Mouse (Mus musculus): ENCODE measurements around the gene Pkhd1. TPM values are rescaled to one million over a fixed set of nuclear protein-coding genes. Genes with fewer than 3 reads are reported as not detected.
A peak's percentile ranks its signal among the peaks of the same experiment; 100 is the strongest.
"Not testable (repeated sequence)": the region's sequence is repeated elsewhere in the genome, so short reads cannot be mapped to it uniquely, and the experiment has no call there.

The Pkhd1 gene
- total RNA-seq, 2 experiments from 2014 or later: not detected

- intact Hi-C loops (cut with DNase I): loop anchor here (10.0 kb wide), 1 partner anchor 1098 kb away; the partner anchor contains the start of gene Tfap2b
- DNase-seq: no peak
Measured at GRCm38 (mm10) chr1:20302943-20303578, 314.8 kb downstream of the Pkhd1 start.

DNA sequence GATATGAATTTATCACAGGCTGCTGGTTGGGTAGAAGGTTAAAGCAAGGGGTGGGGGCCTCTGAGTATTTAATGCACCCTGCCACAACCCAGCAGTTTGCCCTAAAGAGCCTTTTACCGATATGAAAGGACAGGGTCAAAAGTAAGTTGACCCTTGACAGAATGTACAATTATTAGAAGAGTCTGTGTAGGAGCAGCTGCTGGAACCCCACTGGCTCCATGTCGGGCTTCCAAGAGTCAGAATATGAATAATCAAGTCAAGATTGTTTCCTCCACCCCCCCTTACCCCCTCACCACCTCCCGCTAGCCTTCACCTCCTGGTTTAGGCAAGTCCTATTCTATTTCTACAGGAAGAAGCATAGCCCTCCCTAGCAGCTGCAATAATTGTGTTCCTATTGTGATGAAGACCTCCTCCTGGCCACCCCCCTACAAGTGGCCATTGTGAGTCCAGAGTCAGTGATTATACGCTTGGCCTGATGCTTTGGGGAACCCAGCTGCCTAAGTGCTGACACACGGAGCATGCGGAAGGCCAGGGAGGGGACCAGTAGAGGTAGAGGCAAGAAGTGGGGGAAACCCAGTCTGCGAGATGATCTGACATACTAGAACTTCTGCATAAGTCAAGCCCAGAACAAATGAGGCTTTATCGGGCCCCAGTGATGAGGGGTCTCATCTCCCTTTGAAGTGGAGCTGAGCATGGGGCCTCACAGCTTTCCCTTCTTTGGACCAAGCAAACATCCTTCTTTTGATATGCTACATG, 315.5 kb downstream of the Pkhd1 start:
- no peak for DNase-seq
- intact Hi-C loops (cut with DNase I): loop anchor here (10.0 kb wide), 1 partner anchor 1098 kb away; the partner anchor contains the start of gene Tfap2b

DNA sequence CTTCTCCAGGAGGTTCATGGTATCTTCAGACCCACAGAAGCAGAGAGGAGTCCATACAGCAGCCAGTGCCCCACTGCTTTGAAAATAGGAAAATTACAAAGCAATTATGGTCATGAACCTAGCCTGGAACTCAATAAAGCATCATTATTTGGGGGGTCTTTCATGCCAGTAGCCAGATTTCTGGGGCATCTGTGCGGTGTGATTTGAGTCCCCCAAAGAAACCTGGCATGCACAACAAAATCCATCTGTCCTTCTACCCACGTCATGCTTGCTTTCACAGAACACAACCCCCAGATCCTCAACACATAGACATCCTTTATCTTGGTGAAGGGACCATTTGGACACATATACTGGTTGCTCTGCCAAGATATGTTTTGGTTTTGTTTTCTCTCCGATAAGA, 316.2 kb downstream of the Pkhd1 start:
- DNase-seq: no peak
- intact Hi-C loops (cut with DNase I): loop anchor here (10.0 kb wide), 1 partner anchor 1097 kb away; the partner anchor contains the start of gene Tfap2b

DNA sequence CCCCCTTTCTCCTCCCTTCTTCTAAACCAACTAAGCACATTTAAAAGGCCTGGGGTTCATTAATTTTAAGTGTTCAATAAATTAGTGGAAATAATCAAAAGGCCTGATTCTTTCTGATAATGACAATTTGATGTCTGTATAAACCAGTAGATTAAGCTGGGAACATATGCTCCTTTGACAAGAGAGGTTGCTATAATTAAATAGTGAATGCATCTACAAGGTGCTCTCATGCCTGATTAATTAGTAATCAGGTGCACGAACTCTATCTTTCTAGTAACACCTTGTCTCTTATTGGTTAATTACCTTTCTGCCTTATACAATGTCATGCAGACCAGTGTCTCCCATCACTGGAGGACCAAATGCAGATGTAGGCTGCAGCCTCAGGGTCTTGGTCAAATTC, 329.2 kb downstream of the Pkhd1 start:
- intact Hi-C loops (cut with DNase I): no loop called here
- DNase-seq: no peak

DNA sequence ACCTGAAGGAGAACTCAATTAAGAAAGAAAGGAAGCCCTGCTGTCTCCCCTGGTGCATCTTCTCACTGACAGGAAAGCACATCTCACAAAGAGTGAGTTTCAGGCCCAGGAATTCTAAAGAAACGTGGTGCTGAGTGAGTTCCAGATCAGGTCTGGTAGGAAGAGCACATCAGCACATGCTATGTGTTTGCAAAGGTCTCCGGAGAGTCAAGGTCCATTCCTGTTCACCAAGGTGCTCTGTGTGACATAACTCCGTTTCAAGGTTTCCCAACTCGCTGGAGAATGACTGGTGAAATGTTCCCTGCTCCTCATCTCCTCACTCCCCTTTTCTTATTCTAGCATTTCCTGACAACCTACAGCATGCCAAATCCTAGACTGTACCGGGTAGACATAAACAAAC, 357.5 kb downstream of the Pkhd1 start:
- intact Hi-C loops (cut with DNase I): no loop called here
- DNase-seq: no peak

DNA sequence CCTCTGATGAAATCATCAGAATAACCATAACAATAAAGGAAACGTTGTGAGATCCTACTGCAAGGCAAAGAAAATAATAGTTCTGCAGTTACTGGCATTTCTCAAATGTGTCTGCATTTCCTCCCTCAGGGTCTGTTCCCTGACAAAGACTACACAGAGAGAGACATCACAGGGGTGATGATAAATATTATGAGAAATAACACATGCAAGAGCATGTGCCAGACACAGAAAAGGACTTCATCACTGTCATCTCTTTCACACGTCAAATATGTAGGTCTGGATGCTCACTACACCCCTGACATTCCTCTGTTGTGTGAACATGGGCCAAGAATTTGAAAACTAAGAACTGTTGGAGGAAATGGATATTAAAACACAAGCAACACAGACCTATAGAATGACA, 369.7 kb downstream of the Pkhd1 start:
- no peak for DNase-seq
- intact Hi-C loops (cut with DNase I): no loop called here

DNA sequence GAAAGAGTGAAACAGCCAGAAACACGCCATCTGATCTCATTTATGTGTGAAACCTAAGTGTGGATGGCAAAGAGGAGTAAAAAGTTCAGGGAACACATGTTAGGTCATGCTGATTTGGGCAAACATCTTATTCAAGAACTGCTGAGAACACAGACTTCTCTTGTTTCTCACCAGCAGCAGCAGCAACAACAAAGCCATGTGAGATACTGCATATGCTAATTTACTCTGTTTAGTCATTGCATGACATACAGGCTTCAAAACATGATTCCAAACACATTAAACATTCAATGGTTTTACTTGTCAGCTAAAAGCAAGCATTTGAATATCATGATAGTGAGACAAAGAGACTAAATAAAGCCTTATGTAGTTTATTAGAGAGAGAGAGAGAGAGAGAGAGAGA, 401.2 kb downstream of the Pkhd1 start:
- intact Hi-C loops (cut with DNase I): no loop called here
- DNase-seq: no peak

GRCm38 (mm10) chr1:20190444-20190843, 427.4 kb downstream of the Pkhd1 start:
- intact Hi-C loops (cut with DNase I): no loop called here
- no peak for DNase-seq

- intact Hi-C loops (cut with DNase I): no loop called here
- no peak for DNase-seq
Measured at GRCm38 (mm10) chr1:20180157-20180556, 437.7 kb downstream of the Pkhd1 start.

- DNase-seq: no peak
- intact Hi-C loops (cut with DNase I): no loop called here
Measured at GRCm38 (mm10) chr1:20171199-20171598, 446.7 kb downstream of the Pkhd1 start.

DNA sequence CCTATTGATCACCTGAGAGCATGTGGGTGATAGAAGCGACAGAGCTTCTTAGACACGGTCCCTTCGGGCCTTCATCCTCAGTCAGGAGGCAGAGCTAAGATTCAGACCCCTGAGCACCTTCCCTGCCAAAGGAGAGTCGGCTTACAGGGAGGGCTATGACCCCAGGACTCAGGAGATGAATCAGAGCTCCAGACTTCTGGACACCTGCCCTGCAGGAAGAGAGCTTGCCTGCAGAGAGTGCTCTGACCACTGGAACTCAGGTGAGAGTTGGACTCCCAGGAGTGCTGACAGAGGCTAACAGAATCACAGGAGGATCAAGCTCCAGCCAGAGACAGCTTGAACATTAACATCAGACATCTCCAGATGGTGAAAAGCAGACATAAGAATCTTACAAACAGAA, 467.2 kb downstream of the Pkhd1 start:
- intact Hi-C loops (cut with DNase I); DNase-seq: not testable (repeated sequence)

- DNase-seq: no peak
- intact Hi-C loops (cut with DNase I): no loop called here
Measured at GRCm38 (mm10) chr1:20150016-20150415, 467.8 kb downstream of the Pkhd1 start.

DNA sequence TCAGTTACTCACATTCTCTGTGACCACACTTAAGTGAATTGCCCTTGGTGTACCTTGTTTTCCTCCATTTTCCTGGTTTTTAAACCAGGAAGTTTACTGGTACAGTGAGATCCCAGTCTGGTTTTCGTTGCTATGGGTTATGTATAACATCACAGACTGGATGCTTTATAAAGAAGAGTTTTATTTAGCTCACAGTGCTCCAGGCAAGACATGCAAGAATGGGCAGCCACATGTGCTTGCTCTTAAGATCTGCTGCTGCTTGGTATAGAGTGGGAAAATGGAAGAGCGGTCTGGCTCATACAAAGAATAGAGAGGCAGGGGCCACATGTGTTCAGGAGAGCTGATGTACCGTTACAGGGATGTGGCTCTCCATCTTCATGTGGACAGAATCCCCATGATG, 481.7 kb downstream of the Pkhd1 start:
- intact Hi-C loops (cut with DNase I): no loop called here
- no peak for DNase-seq

DNA sequence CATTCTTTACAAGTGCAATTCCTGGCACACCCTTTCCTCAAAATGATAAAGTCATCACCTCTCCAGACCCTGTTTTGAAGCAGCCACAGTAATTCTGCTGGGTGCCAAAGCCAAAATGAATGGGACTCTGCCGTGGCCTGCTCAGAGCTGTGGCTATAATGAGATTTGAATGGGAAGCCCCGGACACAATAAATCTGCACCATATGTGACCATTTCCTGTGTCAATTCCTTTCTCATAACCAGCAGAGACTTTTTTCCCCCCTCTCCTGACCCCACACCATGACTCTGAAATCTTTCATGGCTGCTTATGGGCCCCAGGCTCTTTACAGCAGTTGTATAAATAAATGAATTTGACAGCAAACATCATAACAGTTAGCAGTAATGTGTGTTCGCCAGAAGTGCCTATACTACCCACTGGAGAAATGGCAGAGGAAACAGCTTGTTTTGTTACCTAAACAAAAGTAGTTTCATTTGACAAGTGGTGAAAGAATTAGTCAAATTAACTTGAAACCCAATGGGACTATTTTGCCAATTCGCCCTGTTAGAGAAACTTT, 482.7 kb downstream of the Pkhd1 start:
- no peak for DNase-seq
- intact Hi-C loops (cut with DNase I): no loop called here

GRCm38 (mm10) chr1:20133636-20134035, 484.2 kb downstream of the Pkhd1 start:
- no peak for DNase-seq
- intact Hi-C loops (cut with DNase I): no loop called here

GRCm38 (mm10) chr1:20131786-20132596, 485.9 kb downstream of the Pkhd1 start:
- no peak for DNase-seq
- intact Hi-C loops (cut with DNase I): no loop called here

GRCm38 (mm10) chr1:20117331-20117730, 500.5 kb downstream of the Pkhd1 start:
- intact Hi-C loops (cut with DNase I): no loop called here
- DNase-seq: no peak

- no peak for DNase-seq
Measured at GRCm38 (mm10) chr1:20069733-20070132, 548.1 kb downstream of the Pkhd1 start.

GRCm38 (mm10) chr1:20058245-20058644, 559.6 kb downstream of the Pkhd1 start:
- intact Hi-C loops (cut with DNase I): no loop called here
- peak; percentile 68 to 80 for DNase-seq

More at GRCm38 (mm10) chr1:20069733-20070132, 548.1 kb downstream of the Pkhd1 start:
- intact Hi-C loops (cut with DNase I): no loop called here

DNA sequence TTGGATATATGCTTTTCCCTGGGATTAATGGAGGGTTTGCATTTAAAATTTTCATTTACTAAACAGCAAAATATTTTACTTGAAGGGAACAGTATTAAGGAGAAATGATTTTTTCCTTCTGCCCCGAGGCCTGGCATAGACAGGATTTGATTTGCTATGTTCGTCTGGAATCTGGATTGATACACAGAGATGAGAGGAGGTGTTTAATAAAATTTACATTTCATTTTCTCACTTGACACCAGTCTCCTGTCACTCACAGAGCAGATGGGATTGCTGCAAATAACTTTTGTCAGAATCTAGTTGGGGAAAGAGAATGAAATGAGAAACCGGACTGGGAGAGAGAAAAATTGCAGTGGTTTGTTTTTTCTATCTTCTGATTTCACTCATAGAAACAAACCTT, 578.5 kb downstream of the Pkhd1 start:
- no peak for DNase-seq
- intact Hi-C loops (cut with DNase I): no loop called here

GRCm38 (mm10) chr1:20035277-20035676, 582.6 kb downstream of the Pkhd1 start:
- no peak for DNase-seq
- intact Hi-C loops (cut with DNase I): no loop called here
